Mouse (Mus musculus) intestine, postnatal 0 days (tissue): ENCODE results near the gene Tecta. TPM values are rescaled to one million over a fixed set of nuclear protein-coding genes. Genes with fewer than 3 reads are reported as not detected.

ENCODE experiments used
- ATAC-seq: fragments of 200-750 bp; cut with Nextera tagmentation; 2 replicates; pipeline ENCODE4 v1.8.0; 2017; ENCODE audit warnings: mild to moderate bottlenecking, moderate TSS enrichment, moderate library complexity
- H3K27ac ChIP-seq: fragments of 300-500 bp; sonication (generic); 2 replicates; pipeline ENCODE4 v1.5.1; 2014; ENCODE audit warnings: mild to moderate bottlenecking, low read depth, low read length, moderate library complexity
- H3K27me3 ChIP-seq: fragments of 300-500 bp; sonication (generic); replicated peaks from 2 replicates; pipeline ENCODE4 v1.6.1; 2014; ENCODE audit warnings: low read length, mixed read lengths; ENCODE audit not compliant: control insufficient read depth, insufficient read depth
- H3K36me3 ChIP-seq: fragments of 300-500 bp; sonication (generic); 2 replicates; pipeline ENCODE4 v1.6.1; 2014; ENCODE audit warnings: mild to moderate bottlenecking, moderate library complexity; ENCODE audit not compliant: control insufficient read depth, insufficient read depth
- H3K4me1 ChIP-seq: fragments of 300-500 bp; sonication (generic); replicated peaks from 2 replicates; pipeline ENCODE4 v1.6.1; 2014; ENCODE audit warnings: antibody characterized with exemption, low read length, mixed read lengths; ENCODE audit not compliant: control insufficient read depth, insufficient read depth
- H3K4me2 ChIP-seq: fragments of 300-500 bp; sonication (generic); replicated peaks from 2 replicates; pipeline ENCODE4 v1.6.1; 2014; ENCODE audit warnings: low read depth, mild to moderate bottlenecking, moderate library complexity
- H3K4me3 ChIP-seq: fragments of 300-500 bp; sonication (generic); 2 replicates; pipeline ENCODE4 v1.5.1; 2014; ENCODE audit warnings: low read depth, low read length
- H3K9ac ChIP-seq: fragments of 300-500 bp; sonication (generic); 2 replicates; pipeline ENCODE4 v1.6.1; 2014; ENCODE audit warnings: mild to moderate bottlenecking, low read depth, low read length
- H3K9me3 ChIP-seq: fragments of 300-500 bp; sonication (generic); 2 replicates; pipeline ENCODE4 v1.6.1; 2016; ENCODE audit warnings: mixed run types; ENCODE audit not compliant: control insufficient read depth
- CTCF ChIP-seq: sonication (generic); IDR thresholded peaks from 2 replicates; pipeline ENCODE4 v1.5.1; 2016; ENCODE audit warnings: low read depth, mild to moderate bottlenecking, control low read depth, antibody characterized with exemption, moderate library complexity
- WGBS: fragments of 180-500 bp; shearing (Covaris S2); extraction: QIAGEN DNeasy Blood & Tissue Kit; methylation state at CpG from one replicate; pipeline ENCODE4 v1.1.7; 2014; 5-methylcytosine and 5-hydroxymethylcytosine counted together
- polyA plus RNA-seq: library from polyadenylated mRNA; unstranded; fragments of >200 nt; fragmentation: Nextera tagmentation; extraction: Ambion mirVana; gene quantifications from 2 replicates; pipeline ENCODE4 v1.2.1, GENCODE M21; 2015

The Tecta gene
- polyA plus RNA-seq, 1 experiment from 2014 or later: 0.04 TPM

DNA sequence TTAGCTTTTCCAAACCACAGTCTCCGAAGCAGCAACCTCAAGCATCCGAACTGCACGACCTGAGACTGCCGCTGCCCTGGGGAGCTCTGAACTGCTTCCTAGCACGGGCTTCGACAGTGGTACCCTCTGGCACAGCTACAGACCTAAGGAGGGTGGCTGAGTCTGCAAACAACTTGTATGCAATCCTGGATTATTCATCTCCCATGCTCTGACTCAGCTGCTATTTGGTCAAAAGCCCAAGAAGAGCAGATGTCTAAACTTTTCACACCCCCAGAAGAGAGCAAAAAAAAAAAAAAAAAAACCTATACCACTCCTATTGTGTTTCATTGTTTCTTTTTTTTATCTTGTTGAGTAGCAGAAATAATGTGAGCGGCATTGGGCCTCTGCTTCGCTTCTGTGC lies 5.4 kb downstream of the Tecta start:
- no peak overlapping the region for H3K4me2 ChIP-seq
- H3K27me3 ChIP-seq: no peaks in the 10 kb centered on the region
- ATAC-seq: no peak
- no peak overlapping the region for H3K9ac ChIP-seq
- no peak for TF ChIP-seq CTCF
- H3K27ac ChIP-seq: no peak overlapping the region
- H3K9me3 ChIP-seq: no peaks in the 10 kb centered on the region
- WGBS: 84% methylated on average over 8 of the region's 8 CpGs
- H3K36me3 ChIP-seq: no peaks in the 10 kb centered on the region
- no peak overlapping the region for H3K4me3 ChIP-seq
- no peaks in the 10 kb centered on the region for H3K4me1 ChIP-seq

DNA sequence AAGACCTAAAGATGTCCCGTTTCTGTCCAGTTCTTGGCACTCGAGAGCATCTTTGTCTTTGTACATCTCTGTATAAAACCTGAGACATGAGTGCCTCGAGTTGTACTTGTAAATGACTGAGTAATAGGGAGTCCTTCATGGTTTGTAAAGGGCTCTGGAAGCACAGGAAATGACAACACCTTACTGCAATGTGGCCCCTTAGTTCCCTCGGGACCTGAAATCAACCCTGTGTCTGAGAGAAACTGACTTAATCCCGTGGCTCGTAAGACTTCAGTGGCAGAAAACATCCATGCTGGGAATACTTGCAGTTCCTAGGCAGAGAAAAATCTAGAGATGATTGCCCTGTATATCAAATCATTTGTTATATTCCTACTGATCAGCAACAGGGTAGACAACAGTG lies 6.8 kb downstream of the Tecta start:
- H3K9me3 ChIP-seq: no peaks in the 10 kb centered on the region
- 62% methylated on average over 6 of the region's 6 CpGs for WGBS
- H3K9ac ChIP-seq: no peak overlapping the region
- no peaks in the 10 kb centered on the region for H3K36me3 ChIP-seq
- no peaks in the 10 kb centered on the region for H3K27me3 ChIP-seq
- H3K27ac ChIP-seq: no peak overlapping the region
- no peak for TF ChIP-seq CTCF
- H3K4me3 ChIP-seq: no peak overlapping the region
- ATAC-seq: no peak
- no peaks in the 10 kb centered on the region for H3K4me1 ChIP-seq
- H3K4me2 ChIP-seq: no peak overlapping the region

DNA sequence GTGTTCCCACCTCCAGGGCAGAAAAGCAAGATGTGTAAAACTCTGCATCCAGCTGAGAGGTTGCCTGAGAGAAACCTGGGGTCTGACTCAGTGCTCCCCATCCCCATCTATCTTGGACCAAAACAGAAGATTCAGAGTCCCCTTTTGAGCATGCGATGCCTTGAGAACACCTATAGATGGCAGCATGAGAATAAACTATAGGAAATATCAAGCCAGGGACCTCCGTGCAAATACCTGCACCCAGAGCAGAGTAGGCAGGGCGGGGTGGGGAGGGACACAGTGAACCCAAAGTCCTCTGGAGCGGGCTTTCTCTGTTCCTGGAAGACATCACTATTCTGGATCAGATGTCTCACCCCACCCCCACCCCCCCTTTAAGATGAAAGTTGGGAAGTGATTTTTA lies 11.2 kb downstream of the Tecta start:
- 31% methylated on average over 4 of the region's 4 CpGs for WGBS
- Histone ChIP-seq H3K27ac (no peak overlapping the region), H3K9ac (no peak overlapping the region), H3K36me3 (no peaks in the 10 kb centered on the region), H3K4me2 (no peak overlapping the region), H3K27me3 (no peaks in the 10 kb centered on the region), H3K4me1 (no peaks in the 10 kb centered on the region), H3K4me3 (no peak overlapping the region), H3K9me3 (no peaks in the 10 kb centered on the region)
- no peak for ATAC-seq
- peak; percentile 64 for TF ChIP-seq CTCF

DNA sequence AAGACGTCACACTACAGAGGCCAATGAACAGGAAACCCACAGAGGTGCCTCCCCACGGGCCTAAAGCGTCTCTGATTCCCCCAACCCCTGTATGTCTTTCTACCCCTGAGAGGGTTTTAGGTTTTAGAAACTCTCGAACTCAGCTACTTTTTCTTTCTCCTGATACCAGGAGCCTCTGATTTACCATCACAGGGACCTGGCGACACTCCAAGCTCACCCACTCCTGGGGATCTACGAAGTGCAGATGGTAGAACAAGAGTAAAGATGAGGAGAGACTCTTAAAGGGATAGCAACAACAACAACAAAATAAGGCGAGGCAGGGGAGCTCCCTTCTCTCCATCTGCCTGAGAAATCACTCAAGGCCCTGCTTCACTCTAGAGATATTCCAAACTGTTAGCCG lies 12.7 kb downstream of the Tecta start:
- no peaks in the 10 kb centered on the region for H3K27me3 ChIP-seq

DNA sequence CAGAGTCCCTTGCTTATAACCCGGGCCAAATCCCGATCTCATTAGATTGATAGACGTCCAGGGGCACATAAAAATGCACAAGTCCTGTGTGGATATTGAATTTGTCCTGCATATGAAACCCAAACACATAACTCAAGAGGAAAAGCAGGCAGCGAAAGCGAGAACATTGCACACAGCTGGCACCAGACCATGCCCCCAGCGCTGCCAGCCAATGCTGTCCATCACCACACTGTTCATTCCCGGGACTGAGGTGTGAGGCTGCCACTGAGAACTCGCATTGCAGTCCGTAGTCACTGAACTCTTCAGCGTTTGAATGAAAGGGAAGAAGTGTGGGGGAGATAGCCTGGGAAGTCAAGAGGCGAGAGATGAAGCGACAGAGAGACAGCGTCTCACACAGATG lies 14.1 kb downstream of the Tecta start:
- ATAC-seq: no peak
- TF ChIP-seq CTCF: no peak
- Histone ChIP-seq H3K9me3 (no peaks in the 10 kb centered on the region), H3K9ac (no peak overlapping the region), H3K4me2 (no peak overlapping the region), H3K27ac (no peak overlapping the region), H3K4me3 (no peak overlapping the region), H3K36me3 (no peaks in the 10 kb centered on the region), H3K4me1 (no peaks in the 10 kb centered on the region), H3K27me3 (no peaks in the 10 kb centered on the region)
- 85% methylated on average over 13 of the region's 13 CpGs for WGBS

More for the DNA sequence above, 12.7 kb downstream of the Tecta start:
- no peak overlapping the region for H3K27ac ChIP-seq
- no peak overlapping the region for H3K4me3 ChIP-seq
- H3K9ac ChIP-seq: no peak overlapping the region
- TF ChIP-seq CTCF: no peak
- no peaks in the 10 kb centered on the region for H3K36me3 ChIP-seq
- H3K4me2 ChIP-seq: no peak overlapping the region
- H3K4me1 ChIP-seq: no peaks in the 10 kb centered on the region
- H3K9me3 ChIP-seq: no peaks in the 10 kb centered on the region
- 69% methylated on average over 8 of the region's 8 CpGs for WGBS
- no peak for ATAC-seq

DNA sequence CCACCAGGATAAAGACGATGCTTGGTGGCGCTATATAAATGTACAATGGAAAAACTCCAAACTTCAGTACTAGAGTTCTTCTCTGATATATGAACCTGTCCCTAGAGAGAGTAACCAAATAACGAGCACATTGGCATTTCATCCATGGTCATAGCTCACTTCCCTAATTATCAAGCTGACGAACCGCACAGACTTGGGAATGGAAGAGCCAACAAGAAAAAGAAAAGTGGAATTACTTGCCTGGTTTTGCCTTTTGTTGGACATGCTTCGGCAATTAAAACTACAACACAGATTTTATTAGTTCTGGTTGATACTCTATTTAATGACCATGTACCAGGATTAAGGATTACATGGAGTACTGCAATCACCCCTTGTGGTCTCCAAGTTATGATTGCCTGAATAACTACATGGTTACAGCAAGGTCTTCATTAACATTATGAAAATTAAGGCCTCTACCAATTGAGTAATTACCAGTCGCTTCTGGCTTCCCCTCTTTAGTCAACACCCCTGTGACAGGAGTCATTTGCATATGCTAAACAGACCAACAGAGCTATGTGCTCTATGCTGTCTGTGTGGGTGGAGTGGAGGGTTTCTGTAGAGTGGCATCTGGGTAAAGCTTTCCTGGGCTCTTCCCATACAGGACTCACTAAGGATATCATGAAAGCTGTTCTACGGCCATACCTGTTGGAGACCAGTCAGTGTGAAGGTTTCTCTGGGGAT lies 16.9 kb downstream of the Tecta start:
- Histone ChIP-seq H3K27me3 (no peaks in the 10 kb centered on the region), H3K4me3 (no peak overlapping the region), H3K4me2 (no peak overlapping the region), H3K9ac (no peak overlapping the region), H3K4me1 (no peaks in the 10 kb centered on the region), H3K27ac (no peak overlapping the region), H3K9me3 (no peaks in the 10 kb centered on the region), H3K36me3 (no peaks in the 10 kb centered on the region)
- ATAC-seq: no peak
- WGBS: 83% methylated on average over 8 of the region's 8 CpGs
- no peak for TF ChIP-seq CTCF
